Mouse (Mus musculus): ENCODE measurements at regions not wholly inside any gene's neighbourhood (a gene's known extent, or its start where the extent isn't known, plus 50 kb on each side); places are given as distances from the start of the nearest gene placed in this dataset.

DNA sequence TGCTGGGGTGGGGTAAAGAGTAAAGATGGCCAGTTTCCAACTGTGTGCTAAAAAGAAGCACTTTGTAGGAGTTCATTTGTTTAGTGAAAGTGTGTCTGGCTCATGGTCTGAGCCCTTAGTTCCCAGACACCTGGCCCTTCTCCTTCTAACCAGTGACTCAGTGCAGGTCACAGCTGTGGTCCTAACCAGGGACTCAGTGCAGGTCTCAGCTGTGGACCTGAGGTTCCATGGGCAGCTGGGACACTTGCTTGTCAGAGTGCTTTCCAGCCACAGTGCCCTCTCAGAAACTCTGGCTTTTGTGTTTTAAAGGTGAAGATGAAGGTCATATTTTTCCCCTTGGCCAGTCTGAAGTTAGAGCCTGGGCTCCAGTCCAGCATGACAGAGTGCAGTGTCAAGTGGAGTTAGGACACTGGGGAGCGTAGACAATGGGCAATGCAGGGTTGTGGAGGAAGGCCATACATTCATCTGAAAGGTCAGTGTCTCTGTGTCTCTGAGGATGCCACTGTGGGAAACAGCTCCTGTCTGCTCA, 162.5 kb downstream of the Dll1 start:
- Histone ChIP-seq H3K27ac (no peak overlapping the region), H3K36me3 (ENCODE audit: insufficient read depth, low read length) (no peaks in the 10 kb centered on the region), H3K9me3 (ENCODE audit: low read length) (no peaks in the 10 kb centered on the region), H3K4me3 (ENCODE audit: low read length) (no peak overlapping the region), H3K4me1 (ENCODE audit: insufficient read depth, low read length) (no peaks in the 10 kb centered on the region), H3K4me2 (ENCODE audit: low read depth, low read length) (no peak overlapping the region), H3K27me3 (ENCODE audit: insufficient read depth, low read length) (no peaks in the 10 kb centered on the region), H3K9ac (replicated peaks; ENCODE audit: low read length) (no peak overlapping the region)
- ATAC-seq (no peak), DNase-seq (ENCODE audit: low spot score) (no peak)
- 88% methylated on average over 1 of the region's 1 CpGs for WGBS
- no peak for TF ChIP-seq CTCF (IDR thresholded peaks at IDR 0.05; ENCODE audit: low read depth)

GRCm38 (mm10) chr17:15208808-15209173, 167.5 kb upstream of the Gm3448 start:
- WGBS = 20% methylated on average over 3 of the region's 3 CpGs
- ATAC-seq = peak; percentile 62
- H3K27me3 ChIP-seq (ENCODE audit: insufficient read depth, low read length) = no peaks in the 10 kb centered on the region

GRCm38 (mm10) chr17:15208030-15208807, 166.9 kb upstream of the Gm3448 start:
- peak; percentile 78 for ATAC-seq
- H3K36me3 ChIP-seq (ENCODE audit: insufficient read depth, low read length) = no peaks in the 10 kb centered on the region
- H3K9me3 ChIP-seq (ENCODE audit: low read length) = no peaks in the 10 kb centered on the region
- H3K4me2 ChIP-seq (ENCODE audit: low read depth, low read length) = peak overlapping the region; percentile 73
- H3K27ac ChIP-seq = peak overlapping the region; percentile 75
- peak overlapping the region; percentile 22 for H3K9ac ChIP-seq (replicated peaks; ENCODE audit: low read length)
- peaks cover 7% of the 10 kb centered on the region for H3K4me1 ChIP-seq (ENCODE audit: insufficient read depth, low read length)
- WGBS = 1% methylated on average over 19 of the region's 19 CpGs
- peak; percentile 87 for DNase-seq (ENCODE audit: low spot score)
- no peaks in the 10 kb centered on the region for H3K27me3 ChIP-seq (ENCODE audit: insufficient read depth, low read length)
- peak overlapping the region; percentile 34 for H3K4me3 ChIP-seq (ENCODE audit: low read length)
- 0 out of 2 replicates have a peak, but pooled peaks have one; percentile 9 for TF ChIP-seq CTCF (IDR thresholded peaks at IDR 0.05; ENCODE audit: low read depth)

More at GRCm38 (mm10) chr17:15208808-15209173, 167.5 kb upstream of the Gm3448 start:
- H3K27ac ChIP-seq = peak overlapping the region; percentile 75
- H3K9ac ChIP-seq (replicated peaks; ENCODE audit: low read length) = peak overlapping the region; percentile 22
- TF ChIP-seq CTCF (IDR thresholded peaks at IDR 0.05; ENCODE audit: low read depth) = no peak
- H3K4me3 ChIP-seq (ENCODE audit: low read length) = peak overlapping the region; percentile 34; the same call in 1 of the 2 replicates
- no peaks in the 10 kb centered on the region for H3K36me3 ChIP-seq (ENCODE audit: insufficient read depth, low read length)
- peaks cover 7% of the 10 kb centered on the region for H3K4me1 ChIP-seq (ENCODE audit: insufficient read depth, low read length)
- H3K4me2 ChIP-seq (ENCODE audit: low read depth, low read length) = peak overlapping the region; percentile 73
- peak; percentile 22 for DNase-seq (ENCODE audit: low spot score)
- H3K9me3 ChIP-seq (ENCODE audit: low read length) = no peaks in the 10 kb centered on the region

GRCm38 (mm10) chr17:15207182-15208029, 166.1 kb upstream of the Gm3448 start:
- Histone ChIP-seq H3K9me3 (ENCODE audit: low read length) (no peaks in the 10 kb centered on the region), H3K4me3 (ENCODE audit: low read length) (peak overlapping the region; percentile 34), H3K4me1 (ENCODE audit: insufficient read depth, low read length) (peaks cover 7% of the 10 kb centered on the region), H3K36me3 (ENCODE audit: insufficient read depth, low read length) (no peaks in the 10 kb centered on the region), H3K27me3 (ENCODE audit: insufficient read depth, low read length) (no peaks in the 10 kb centered on the region), H3K4me2 (ENCODE audit: low read depth, low read length) (peak overlapping the region; percentile 73), H3K27ac (peak overlapping the region; percentile 75; the same call in 1 of the 2 replicates), H3K9ac (replicated peaks; ENCODE audit: low read length) (peak overlapping the region; percentile 22; the same call in 1 of the 2 replicates)
- peak; percentile 58 for ATAC-seq
- no peak for TF ChIP-seq CTCF (IDR thresholded peaks at IDR 0.05; ENCODE audit: low read depth)
- WGBS = 15% methylated on average over 24 of the region's 24 CpGs
- DNase-seq (ENCODE audit: low spot score) = peak; percentile 67

DNA sequence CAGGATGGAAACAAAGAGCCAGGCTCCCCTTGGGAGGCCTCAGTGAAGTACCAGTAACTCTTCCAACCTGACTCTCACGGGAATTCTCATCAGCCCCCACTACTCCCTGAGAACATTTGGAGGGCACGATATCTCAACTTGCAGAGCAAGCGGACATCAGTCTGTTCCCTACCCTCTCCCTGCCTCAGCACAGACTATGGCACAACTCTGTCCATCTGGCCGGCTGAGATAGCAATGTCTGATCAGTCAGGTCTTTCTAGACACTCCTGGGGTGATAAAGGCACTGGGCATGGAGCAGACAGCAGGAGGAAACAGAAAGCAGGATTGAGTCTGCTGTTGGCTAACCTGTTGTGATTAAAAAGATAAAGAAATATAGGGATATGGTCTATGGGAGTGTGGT, 164.5 kb upstream of the Gm3448 start:
- H3K4me3 ChIP-seq (ENCODE audit: low read length) = no peak overlapping the region
- no peaks in the 10 kb centered on the region for H3K9me3 ChIP-seq (ENCODE audit: low read length)
- DNase-seq (ENCODE audit: low spot score) (no peak), ATAC-seq (no peak)
- H3K36me3 ChIP-seq (ENCODE audit: insufficient read depth, low read length) = no peaks in the 10 kb centered on the region
- H3K9ac ChIP-seq (replicated peaks; ENCODE audit: low read length) = no peak overlapping the region
- H3K27me3 ChIP-seq (ENCODE audit: insufficient read depth, low read length) = no peaks in the 10 kb centered on the region
- H3K27ac ChIP-seq = no peak overlapping the region
- TF ChIP-seq CTCF (IDR thresholded peaks at IDR 0.05; ENCODE audit: low read depth) = no peak
- no peak overlapping the region for H3K4me2 ChIP-seq (ENCODE audit: low read depth, low read length)
- H3K4me1 ChIP-seq (ENCODE audit: insufficient read depth, low read length) = peaks cover 7% of the 10 kb centered on the region
- 70% methylated on average over 4 of the region's 4 CpGs for WGBS

- Histone ChIP-seq H3K4me1 (ENCODE audit: insufficient read depth, low read length) (peaks cover 7% of the 10 kb centered on the region), H3K36me3 (ENCODE audit: insufficient read depth, low read length) (no peaks in the 10 kb centered on the region), H3K9ac (replicated peaks; ENCODE audit: low read length) (no peak overlapping the region), H3K4me2 (ENCODE audit: low read depth, low read length) (no peak overlapping the region), H3K27me3 (ENCODE audit: insufficient read depth, low read length) (no peaks in the 10 kb centered on the region), H3K27ac (no peak overlapping the region), H3K9me3 (ENCODE audit: low read length) (no peaks in the 10 kb centered on the region), H3K4me3 (ENCODE audit: low read length) (no peak overlapping the region)
- TF ChIP-seq CTCF (IDR thresholded peaks at IDR 0.05; ENCODE audit: low read depth) = no peak
- ATAC-seq (no peak), DNase-seq (ENCODE audit: low spot score) (no peak)
- WGBS = 67% methylated on average over 1 of the region's 1 CpGs
These were observed 163.2 kb upstream of the Gm3448 start for GRCm38 (mm10) chr17:15204524-15204923.

Data from hindbrain, postnatal 0 days (tissue).